Mouse (Mus musculus): ENCODE data around the gene Nedd8. TPM values are rescaled to one million over a fixed set of nuclear protein-coding genes. Genes with fewer than 3 reads are reported as not detected.

The Nedd8 gene
- total RNA-seq, 2 experiments from 2014 or later, result 316 to 337 TPM

DNA sequence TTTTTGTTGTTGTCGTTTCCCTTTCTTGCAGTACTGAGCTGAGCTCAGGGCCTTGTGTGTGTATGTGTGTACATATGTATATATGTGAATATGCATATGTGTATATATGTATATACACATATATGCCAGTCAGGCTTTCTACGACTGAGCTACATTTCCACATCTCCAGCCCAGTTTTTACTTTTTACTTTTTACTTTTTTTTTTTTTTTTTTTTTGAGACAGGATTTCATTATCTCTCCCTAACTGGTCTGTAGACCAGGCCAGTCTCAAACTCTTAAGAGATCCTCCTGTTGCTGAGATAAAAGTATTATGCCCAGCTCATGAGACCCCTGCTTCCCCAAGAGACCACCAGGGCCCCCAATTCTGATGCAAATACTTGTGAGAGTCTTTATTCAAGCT lies 55.1 kb downstream of the Nedd8 start:
- no peak for DNase-seq (ENCODE audit: low spot score in 2 of 2)

DNA sequence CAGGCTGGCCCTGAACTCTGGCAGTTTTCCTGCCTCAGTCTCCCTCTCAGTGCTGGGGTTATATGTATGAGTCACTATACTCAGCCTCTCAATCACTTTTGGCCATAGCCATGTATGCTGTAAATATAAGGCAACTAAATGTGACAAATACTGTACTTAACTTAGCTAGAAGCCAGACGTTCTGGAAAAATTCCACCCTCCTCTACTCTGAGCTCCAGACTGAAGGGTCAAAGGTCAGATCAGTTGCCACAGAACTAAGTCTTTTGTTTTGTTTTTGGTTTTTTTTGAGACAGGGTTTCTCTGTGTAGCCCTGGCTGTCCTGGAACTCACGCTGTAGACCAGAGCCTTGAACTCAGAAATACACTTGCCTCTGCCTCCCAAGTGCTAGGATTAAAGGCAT lies 56.0 kb downstream of the Nedd8 start:
- DNase-seq (ENCODE audit: low spot score in 2 of 2), result no peak

DNA sequence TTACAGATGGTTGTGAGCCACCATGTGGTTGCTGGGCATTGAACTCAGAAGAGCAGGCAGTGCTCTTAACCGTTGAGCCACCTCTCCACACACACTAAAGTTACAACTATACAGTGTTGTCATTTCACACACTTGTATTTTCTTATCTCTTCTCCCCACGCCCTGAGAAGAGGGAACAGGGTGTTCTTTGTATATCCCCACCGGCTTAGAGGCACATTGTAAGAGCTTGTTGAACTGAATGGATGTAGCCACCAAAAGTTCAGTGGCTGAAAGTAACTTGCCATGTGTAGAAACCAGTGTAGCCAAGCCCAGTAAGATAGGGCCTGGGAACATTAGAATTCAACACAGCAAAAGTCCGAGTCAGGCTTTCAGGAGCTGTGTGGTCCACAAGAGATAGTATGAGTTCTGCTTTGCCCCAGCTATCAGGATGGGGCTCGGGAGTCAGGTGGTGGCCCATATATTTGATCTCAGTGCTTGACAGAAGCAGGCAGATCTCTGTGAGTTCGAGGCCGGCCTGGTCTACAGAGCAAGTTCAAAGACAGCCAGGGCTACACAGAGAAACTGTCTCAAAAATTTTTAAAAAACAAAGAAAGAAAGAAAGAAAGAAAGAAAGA lies 57.3 kb downstream of the Nedd8 start:
- no peak for DNase-seq (ENCODE audit: low spot score in 2 of 2)

DNA sequence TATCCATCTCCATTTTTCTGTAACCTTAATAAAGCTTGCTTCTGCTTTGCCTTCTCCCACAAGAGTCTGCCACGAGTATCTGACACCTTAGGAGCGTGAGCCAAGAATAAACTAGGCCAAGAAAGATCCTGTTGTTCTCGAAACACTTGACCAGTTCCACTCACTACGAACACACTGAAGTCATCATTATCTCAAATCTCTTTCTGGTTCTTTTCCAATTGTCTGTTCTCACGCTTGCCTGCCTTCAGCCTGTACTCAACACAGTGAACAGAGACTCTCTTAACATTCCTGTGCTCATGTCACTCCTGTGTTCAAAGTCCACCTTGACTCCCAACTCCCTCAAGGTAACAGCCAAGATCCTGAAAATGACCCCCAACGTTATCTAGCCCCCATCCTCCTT lies 58.6 kb downstream of the Nedd8 start:
- no peak for DNase-seq (ENCODE audit: low spot score in 2 of 2)

Other genes with a start within 250 kb of the Nedd8 start
- gene Dhrs4, start 193.4 kb downstream of the Nedd8 start, total RNA-seq (2021), result 10 to 100 TPM; 82.9 to 85.8 TPM
- 10 to 100 TPM; 19.6 to 25.4 TPM for gene Carmil3, start 181.5 kb downstream of the Nedd8 start, total RNA-seq (2021)
- 1 to 10 TPM in 1 of 2 experiments, under 1 TPM in 1; 0.53 to 1.1 TPM for gene Cpne6, start 161.7 kb downstream of the Nedd8 start, total RNA-seq (2021)
- gene Nrl, start 147.1 kb downstream of the Nedd8 start, total RNA-seq (2021), result not detected
- 10 to 100 TPM; 63.4 to 64.0 TPM for gene Pck2, start 131.9 kb downstream of the Nedd8 start, total RNA-seq (2021)
- gene Dcaf11, start 112.1 kb downstream of the Nedd8 start, total RNA-seq (2021), result 10 to 100 TPM; 84.6 to 91.6 TPM
- gene A730061H03Rik, start 111.7 kb downstream of the Nedd8 start, total RNA-seq (2021), result 1 to 10 TPM; 1.0 to 1.2 TPM
- 1 to 10 TPM; 6.5 to 10.0 TPM for gene Fitm1, start 96.5 kb downstream of the Nedd8 start, total RNA-seq (2021)
- 100 to 1,000 TPM; 302 to 310 TPM for gene Psme1, start 94.0 kb downstream of the Nedd8 start, total RNA-seq (2021)
- 10 to 100 TPM; 40.9 to 47.0 TPM for gene Emc9, start 86.8 kb downstream of the Nedd8 start, total RNA-seq (2021)
- 100 to 1,000 TPM; 336 to 355 TPM for gene Psme2, start 81.0 kb downstream of the Nedd8 start, total RNA-seq (2021)
- 10 to 100 TPM; 35.0 to 40.3 TPM for gene Rnf31, start 80.4 kb downstream of the Nedd8 start, total RNA-seq (2021)
- gene Irf9, start 68.6 kb downstream of the Nedd8 start, total RNA-seq (2021), result 10 to 100 TPM; 19.1 to 19.9 TPM
- 1 to 10 TPM; 8.0 to 8.6 TPM for gene Rec8, start 54.1 kb downstream of the Nedd8 start, total RNA-seq (2021)
- 100 to 1,000 TPM in 1 of 2 experiments, 10 to 100 TPM in 1; 96.8 to 108 TPM for gene Ipo4, start 36.2 kb downstream of the Nedd8 start, total RNA-seq (2021)
- 1 to 10 TPM; 3.8 to 4.5 TPM for gene Gm49378, start 34.2 kb downstream of the Nedd8 start, total RNA-seq (2021)
- 100 to 1,000 TPM in 1 of 2 experiments, 10 to 100 TPM in 1; 98.6 to 102 TPM for gene Tm9sf1, start 28.3 kb downstream of the Nedd8 start, total RNA-seq (2021)
- 1 to 10 TPM; 1.7 to 2.8 TPM for gene Tssk4, start 21.9 kb downstream of the Nedd8 start, total RNA-seq (2021)
- 10 to 100 TPM; 57.4 to 63.3 TPM for gene Mdp1, start 11.6 kb downstream of the Nedd8 start, total RNA-seq (2021)
- 10 to 100 TPM; 29.2 to 29.7 TPM for gene Gmpr2, start 183 bp downstream of the Nedd8 start, total RNA-seq (2021)
- gene Tinf2, start 9.7 kb upstream of the Nedd8 start, total RNA-seq (2021), result 10 to 100 TPM; 33.0 to 33.2 TPM
- 1 to 10 TPM; 1.4 to 1.8 TPM for gene Tgm1, start 41.8 kb upstream of the Nedd8 start, total RNA-seq (2021)
- 10 to 100 TPM; 23.8 to 25.7 TPM for gene Rabggta, start 50.1 kb upstream of the Nedd8 start, total RNA-seq (2021)
- 10 to 100 TPM; 74.1 to 77.7 TPM for gene Dhrs1, start 73.6 kb upstream of the Nedd8 start, total RNA-seq (2021)
- gene Nop9, start 73.6 kb upstream of the Nedd8 start, total RNA-seq (2021), result 10 to 100 TPM; 24.5 to 27.1 TPM
- 10 to 100 TPM in 1 of 2 experiments, 1 to 10 TPM in 1; 4.6 to 12.0 TPM for gene Cideb, start 86.3 kb upstream of the Nedd8 start, total RNA-seq (2021)
- gene Ltb4r2, start 89.3 kb upstream of the Nedd8 start, total RNA-seq (2021), result under 1 TPM; 0.17 to 0.34 TPM
- 1 to 10 TPM; 1.3 to 2.9 TPM for gene Ltb4r1, start 93.8 kb upstream of the Nedd8 start, total RNA-seq (2021)
- 10 to 100 TPM; 10.4 to 10.9 TPM for gene Adcy4, start 112.0 kb upstream of the Nedd8 start, total RNA-seq (2021)
- 10 to 100 TPM in 1 of 2 experiments, 1 to 10 TPM in 1; 8.4 to 12.2 TPM for gene Ripk3, start 116.7 kb upstream of the Nedd8 start, total RNA-seq (2021)
- 10 to 100 TPM; 47.0 to 49.4 TPM for gene Nfatc4, start 151.0 kb upstream of the Nedd8 start, total RNA-seq (2021)
- gene Nynrin, start 181.9 kb upstream of the Nedd8 start, total RNA-seq (2021), result 10 to 100 TPM; 46.0 to 52.0 TPM
- gene Cbln3, start 212.3 kb upstream of the Nedd8 start, total RNA-seq (2021), result under 1 TPM; 0.39 to 0.76 TPM
- gene Khnyn, start 212.8 kb upstream of the Nedd8 start, total RNA-seq (2021), result 10 to 100 TPM; 29.7 to 29.9 TPM
- 10 to 100 TPM; 65.3 to 71.9 TPM for gene Sdr39u1, start 228.2 kb upstream of the Nedd8 start, total RNA-seq (2021)